Mouse (Mus musculus) embryonic fibroblast, embryonic 13.5 days (primary cell): ENCODE data around the gene Mob3b. TPM values are rescaled to one million over a fixed set of nuclear protein-coding genes. Genes with fewer than 3 reads are reported as not detected.

Experiments
- H3K27ac ChIP-seq: 2 replicates; pipeline ENCODE4 v1.5.1; 2012; ENCODE audit warnings: low read length, control low read depth, inconsistent platforms; ENCODE audit not compliant: insufficient read depth
- H3K4me1 ChIP-seq: 2 replicates; pipeline ENCODE4 v1.6.1; 2011; ENCODE audit warnings: low read length; ENCODE audit not compliant: control insufficient read depth, insufficient read depth
- H3K4me3 ChIP-seq: 2 replicates; pipeline ENCODE4 v1.5.1; 2011; ENCODE audit warnings: mild to moderate bottlenecking, control low read depth, low read length; ENCODE audit not compliant: insufficient read depth
- CTCF ChIP-seq: IDR thresholded peaks from 2 replicates; pipeline ENCODE4 v1.5.1; 2011; ENCODE audit warnings: mild to moderate bottlenecking, control low read depth, low read length, moderate library complexity, borderline replicate concordance; ENCODE audit not compliant: insufficient read depth
- POLR2A ChIP-seq: IDR thresholded peaks from 2 replicates; pipeline ENCODE4 v1.6.1; 2011; ENCODE audit warnings: low read depth, mild to moderate bottlenecking, control low read depth, low read length, moderate library complexity
- polyA plus RNA-seq: library from polyadenylated mRNA; stranded (reverse); fragments of >200 nt; gene quantifications from 2 replicates; pipeline ENCODE4 v1.2.4, GENCODE M21; 2011; ENCODE audit warnings: low read depth; ENCODE audit not compliant: missing spikeins, insufficient read length

Gene Mob3b
- polyA plus RNA-seq, 1 experiment, result 1.6 TPM

DNA sequence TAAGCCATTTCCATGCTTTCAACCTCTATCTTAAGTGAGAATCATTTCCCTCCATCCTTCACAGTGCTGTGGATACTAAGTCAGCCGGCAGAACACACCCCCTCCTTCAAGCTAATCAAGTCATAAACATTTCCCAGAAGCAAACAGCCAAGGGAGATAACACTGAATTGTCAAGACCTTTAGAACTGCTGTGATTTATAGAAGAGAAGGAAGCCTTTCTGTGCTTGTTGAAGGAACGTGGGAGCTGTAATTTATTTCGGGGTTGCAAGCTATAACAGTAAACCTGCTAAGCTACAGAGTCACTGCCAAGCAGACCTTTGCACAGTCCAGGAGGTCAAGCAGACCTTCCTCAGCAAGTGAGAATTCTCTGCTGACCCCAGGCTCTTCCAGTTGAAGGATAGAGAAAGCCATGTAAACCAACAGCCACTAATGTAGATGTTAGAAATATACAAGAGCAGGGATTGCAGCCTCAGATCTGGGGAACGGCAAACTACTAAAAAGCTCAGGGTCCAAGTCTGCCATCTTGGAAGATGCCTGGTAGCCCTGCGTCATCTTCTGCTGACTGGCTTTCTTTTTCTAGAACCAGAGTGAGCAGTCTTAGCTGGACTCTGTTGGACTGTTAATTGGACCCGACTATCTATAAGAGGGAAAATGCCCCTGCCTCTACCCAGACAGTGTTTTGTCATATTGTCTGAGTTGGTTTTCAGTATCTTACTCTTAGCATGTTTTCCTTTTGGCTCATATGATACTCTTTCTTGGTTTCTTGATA, 104.9 kb downstream of the Mob3b start:
- no peak for TF ChIP-seq POLR2A
- no peak for TF ChIP-seq CTCF
- Histone ChIP-seq H3K4me1 (no peaks in the 10 kb centered on the region), H3K27ac (no peak overlapping the region), H3K4me3 (no peak overlapping the region)

- H3K4me1 ChIP-seq, result no peaks in the 10 kb centered on the region
- TF ChIP-seq POLR2A (no peak), CTCF (no peak)
- no peak overlapping the region for H3K4me3 ChIP-seq
- H3K27ac ChIP-seq, result no peak overlapping the region
Observed at GRCm38 (mm10) chr4:35051152-35051551, 106.1 kb downstream of the Mob3b start.

- TF ChIP-seq POLR2A (no peak), CTCF (no peak)
- Histone ChIP-seq H3K4me1 (no peaks in the 10 kb centered on the region), H3K4me3 (no peak overlapping the region), H3K27ac (no peak overlapping the region)
Observed at GRCm38 (mm10) chr4:35049742-35050058, 107.6 kb downstream of the Mob3b start.

- TF ChIP-seq CTCF (no peak), POLR2A (no peak)
Observed at GRCm38 (mm10) chr4:35049036-35049741, 108.1 kb downstream of the Mob3b start.

GRCm38 (mm10) chr4:35040896-35041295, 116.4 kb downstream of the Mob3b start:
- TF ChIP-seq POLR2A (no peak), CTCF (no peak)
- no peak overlapping the region for H3K27ac ChIP-seq
- no peak overlapping the region for H3K4me3 ChIP-seq

More at GRCm38 (mm10) chr4:35049036-35049741, 108.1 kb downstream of the Mob3b start:
- H3K4me3 ChIP-seq, result no peak overlapping the region
- no peaks in the 10 kb centered on the region for H3K4me1 ChIP-seq
- no peak overlapping the region for H3K27ac ChIP-seq

DNA sequence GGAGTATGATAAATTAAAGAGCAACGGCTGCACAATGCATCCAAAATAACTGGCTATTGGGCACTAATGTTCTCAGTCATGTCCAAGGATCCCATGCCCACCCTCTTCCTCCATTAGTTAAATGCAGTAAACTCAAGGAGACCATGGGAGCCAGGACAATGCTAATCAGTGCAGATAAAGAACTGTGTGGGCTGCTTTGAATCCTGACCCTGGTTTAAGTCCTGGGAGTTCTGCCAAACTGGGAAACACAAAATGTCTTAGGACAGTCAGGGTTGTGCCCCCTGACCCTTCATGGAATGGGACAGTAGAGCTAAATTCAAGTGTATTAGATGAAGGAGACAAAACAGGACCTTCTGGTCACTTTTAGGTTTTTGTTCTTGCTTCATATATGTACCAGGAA, 117.0 kb downstream of the Mob3b start:
- H3K27ac ChIP-seq, result no peak overlapping the region
- TF ChIP-seq CTCF (no peak), POLR2A (no peak)

More at GRCm38 (mm10) chr4:35040896-35041295, 116.4 kb downstream of the Mob3b start:
- H3K4me1 ChIP-seq, result peaks cover 5% of the 10 kb centered on the region

GRCm38 (mm10) chr4:35037824-35038223, 119.5 kb downstream of the Mob3b start:
- peaks cover 5% of the 10 kb centered on the region for H3K4me1 ChIP-seq
- no peak overlapping the region for H3K27ac ChIP-seq
- H3K4me3 ChIP-seq, result no peak overlapping the region
- TF ChIP-seq CTCF (no peak), POLR2A (no peak)

More for the DNA sequence above, 117.0 kb downstream of the Mob3b start:
- H3K4me1 ChIP-seq, result peaks cover 5% of the 10 kb centered on the region
- H3K4me3 ChIP-seq, result no peak overlapping the region

GRCm38 (mm10) chr4:35034504-35035290, 122.6 kb downstream of the Mob3b start:
- Histone ChIP-seq H3K4me1 (peaks cover 5% of the 10 kb centered on the region), H3K4me3 (no peak overlapping the region), H3K27ac (no peak overlapping the region)
- TF ChIP-seq POLR2A (no peak), CTCF (no peak)

- H3K4me3 ChIP-seq, result no peak overlapping the region
- peaks cover 3% of the 10 kb centered on the region for H3K4me1 ChIP-seq
- no peak overlapping the region for H3K27ac ChIP-seq
- no peak for TF ChIP-seq POLR2A
- TF ChIP-seq CTCF, result no peak
Observed at GRCm38 (mm10) chr4:35032758-35033157, 124.5 kb downstream of the Mob3b start.
